Mouse (Mus musculus): ENCODE results near the gene Orai3. TPM values are rescaled to one million over a fixed set of nuclear protein-coding genes. Genes with fewer than 3 reads are reported as not detected.
A peak's percentile ranks its signal among the peaks of the same experiment; 100 is the strongest.

Gene Orai3
- polyA plus RNA-seq, 1 experiment from 2014 or later, result 30.7 TPM

DNA sequence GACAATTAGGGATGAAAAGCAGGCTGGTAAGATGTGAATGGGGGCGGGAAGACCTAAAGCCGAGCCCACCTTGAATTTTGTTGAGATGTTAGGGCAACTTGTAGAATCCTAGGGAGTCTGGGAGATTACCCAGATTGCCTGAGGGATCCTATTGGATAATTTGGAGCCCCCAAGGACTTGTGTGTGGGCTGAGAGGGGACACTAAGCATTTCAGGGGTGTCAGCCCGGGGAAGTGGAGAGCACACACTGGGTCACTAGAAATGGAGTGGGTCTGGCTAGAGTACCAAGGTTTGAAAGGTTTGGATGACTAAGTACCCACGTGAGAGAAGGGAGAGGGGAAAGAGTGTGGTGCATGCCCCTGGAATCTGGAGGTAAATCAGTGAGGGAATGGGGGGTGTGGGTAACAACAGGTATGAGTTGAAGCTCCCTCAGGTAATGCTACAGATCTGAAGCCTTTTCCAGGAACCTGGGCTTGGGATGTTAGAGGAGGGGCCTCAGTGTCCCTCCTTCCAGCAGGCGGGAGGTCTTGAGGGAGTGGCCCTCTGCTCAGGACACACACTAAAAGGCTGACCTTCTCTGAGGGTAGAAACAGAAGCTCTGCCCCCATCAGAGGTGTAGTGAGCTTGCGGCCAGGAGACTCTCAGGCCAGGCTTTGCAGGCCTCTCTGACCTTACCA, 21.9 kb upstream of the Orai3 start:
- Histone ChIP-seq H3K4me1 (peaks cover 21% of the 10 kb centered on the region), H3K4me2 (peak overlapping the region; percentile 89), H3K4me3 (peak overlapping the region; percentile 92), H3K9ac (peak overlapping the region; percentile 80), H3K27me3 (no peaks in the 10 kb centered on the region), H3K36me3 (peaks cover 46% of the 10 kb centered on the region), H3K27ac (peak overlapping the region; percentile 89), H3K9me3 (no peaks in the 10 kb centered on the region)
- no peak for ATAC-seq (ENCODE audit: borderline replicate concordance, extremely low read depth, low FRiP score, low TSS enrichment)
- 26% methylated on average over 6 of the region's 6 CpGs for WGBS

DNA sequence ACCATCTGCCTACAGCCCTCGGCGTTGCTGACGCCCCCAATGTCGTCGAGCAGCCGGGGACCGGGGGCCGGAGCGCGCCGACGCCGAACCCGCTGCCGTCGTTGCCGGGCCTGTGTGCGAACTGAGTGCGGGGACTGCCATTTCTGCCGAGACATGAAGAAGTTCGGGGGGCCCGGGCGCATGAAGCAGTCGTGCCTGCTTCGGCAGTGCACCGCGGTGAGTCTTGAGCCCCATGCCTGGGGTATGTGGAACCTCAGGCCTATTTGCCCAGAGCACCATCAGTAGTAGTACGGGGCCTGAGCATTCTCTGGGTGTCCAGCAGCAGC, 21.4 kb upstream of the Orai3 start:
- H3K36me3 ChIP-seq, result peaks cover 51% of the 10 kb centered on the region
- H3K9me3 ChIP-seq, result no peaks in the 10 kb centered on the region
- peak overlapping the region; percentile 89; the same call in 1 of the 2 replicates for H3K4me2 ChIP-seq
- H3K27me3 ChIP-seq, result no peaks in the 10 kb centered on the region
- 87% methylated on average over 28 of the region's 28 CpGs for WGBS
- H3K27ac ChIP-seq, result no peak overlapping the region
- peak overlapping the region; percentile 92; the same call in 1 of the 2 replicates for H3K4me3 ChIP-seq
- H3K9ac ChIP-seq, result 0 out of 2 replicates have a peak overlapping the region, but pooled peaks have one; percentile 80
- peaks cover 21% of the 10 kb centered on the region for H3K4me1 ChIP-seq
- no peak for ATAC-seq (ENCODE audit: borderline replicate concordance, extremely low read depth, low FRiP score, low TSS enrichment)

GRCm38 (mm10) chr7:127750131-127751127, 19.2 kb upstream of the Orai3 start:
- no peak overlapping the region for H3K4me2 ChIP-seq
- no peak overlapping the region for H3K4me3 ChIP-seq
- ATAC-seq (ENCODE audit: borderline replicate concordance, extremely low read depth, low FRiP score, low TSS enrichment), result no peak
- H3K9ac ChIP-seq, result no peak overlapping the region
- 84% methylated on average over 19 of the region's 19 CpGs for WGBS
- no peaks in the 10 kb centered on the region for H3K27me3 ChIP-seq
- peaks cover 64% of the 10 kb centered on the region for H3K36me3 ChIP-seq
- no peaks in the 10 kb centered on the region for H3K9me3 ChIP-seq
- H3K4me1 ChIP-seq, result peaks cover 12% of the 10 kb centered on the region
- H3K27ac ChIP-seq, result no peak overlapping the region

DNA sequence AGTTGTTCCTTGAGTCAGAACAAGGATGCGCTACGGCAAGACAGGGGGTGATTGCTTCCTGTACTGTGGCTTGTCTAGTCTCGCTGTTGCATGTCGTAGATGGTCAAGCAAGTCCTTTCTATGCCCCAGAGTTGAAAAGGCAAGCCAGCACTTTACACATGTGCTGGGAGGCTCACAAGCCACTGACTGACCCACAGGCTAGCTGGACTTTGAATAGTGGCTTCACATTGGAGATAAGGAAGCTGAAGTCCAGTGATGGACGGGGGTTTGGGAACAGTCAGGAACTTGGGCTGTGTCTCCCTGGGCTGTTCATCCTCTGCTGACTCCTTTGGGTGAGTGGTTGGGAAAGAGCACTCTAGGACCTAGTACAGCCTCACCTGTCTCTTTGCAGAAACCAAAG, 18.0 kb upstream of the Orai3 start:
- no peak for ATAC-seq (ENCODE audit: borderline replicate concordance, extremely low read depth, low FRiP score, low TSS enrichment)
- H3K4me2 ChIP-seq, result no peak overlapping the region
- H3K27me3 ChIP-seq, result no peaks in the 10 kb centered on the region
- H3K9me3 ChIP-seq, result no peaks in the 10 kb centered on the region
- no peak overlapping the region for H3K27ac ChIP-seq
- no peak overlapping the region for H3K4me3 ChIP-seq
- H3K9ac ChIP-seq, result no peak overlapping the region
- H3K36me3 ChIP-seq, result peaks cover 66% of the 10 kb centered on the region
- 87% methylated on average over 5 of the region's 5 CpGs for WGBS
- H3K4me1 ChIP-seq, result peaks cover 12% of the 10 kb centered on the region

- no peak overlapping the region for H3K27ac ChIP-seq
- no peak overlapping the region for H3K9ac ChIP-seq
- H3K4me3 ChIP-seq, result no peak overlapping the region
- 92% methylated on average over 27 of the region's 27 CpGs for WGBS
- no peak overlapping the region for H3K4me2 ChIP-seq
- H3K36me3 ChIP-seq, result peaks cover 71% of the 10 kb centered on the region
- no peaks in the 10 kb centered on the region for H3K27me3 ChIP-seq
- ATAC-seq (ENCODE audit: borderline replicate concordance, extremely low read depth, low FRiP score, low TSS enrichment), result no peak
- no peaks in the 10 kb centered on the region for H3K9me3 ChIP-seq
- peaks cover 12% of the 10 kb centered on the region for H3K4me1 ChIP-seq
Measured at GRCm38 (mm10) chr7:127752069-127752468, 17.5 kb upstream of the Orai3 start.

DNA sequence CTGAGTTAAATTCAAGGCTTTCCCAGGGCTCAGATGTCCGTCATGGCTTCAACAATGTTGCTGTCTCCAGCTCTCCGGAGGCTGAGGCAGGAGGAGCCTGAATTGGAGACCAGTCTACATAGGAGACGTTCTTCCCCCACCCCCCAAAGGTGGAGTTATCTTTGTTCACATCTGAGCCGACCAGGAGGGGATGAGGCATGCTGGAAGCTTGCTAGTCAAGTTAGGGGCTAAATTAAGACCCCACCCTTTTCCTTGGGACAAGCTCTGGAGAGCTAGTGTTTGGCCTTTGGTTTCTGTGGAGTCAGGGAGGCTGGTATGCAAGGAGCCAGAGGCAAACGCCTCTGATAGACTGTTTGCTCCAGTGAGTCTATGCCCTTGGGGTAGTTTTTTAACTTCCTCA, 16.5 kb upstream of the Orai3 start:
- Histone ChIP-seq H3K36me3 (peaks cover 79% of the 10 kb centered on the region), H3K4me2 (no peak overlapping the region), H3K4me3 (no peak overlapping the region), H3K4me1 (peaks cover 2% of the 10 kb centered on the region; the same call in 1 of the 2 replicates), H3K27me3 (no peaks in the 10 kb centered on the region), H3K9ac (no peak overlapping the region), H3K9me3 (no peaks in the 10 kb centered on the region), H3K27ac (no peak overlapping the region)
- WGBS, result 62% methylated on average over 5 of the region's 5 CpGs
- ATAC-seq (ENCODE audit: borderline replicate concordance, extremely low read depth, low FRiP score, low TSS enrichment), result no peak

DNA sequence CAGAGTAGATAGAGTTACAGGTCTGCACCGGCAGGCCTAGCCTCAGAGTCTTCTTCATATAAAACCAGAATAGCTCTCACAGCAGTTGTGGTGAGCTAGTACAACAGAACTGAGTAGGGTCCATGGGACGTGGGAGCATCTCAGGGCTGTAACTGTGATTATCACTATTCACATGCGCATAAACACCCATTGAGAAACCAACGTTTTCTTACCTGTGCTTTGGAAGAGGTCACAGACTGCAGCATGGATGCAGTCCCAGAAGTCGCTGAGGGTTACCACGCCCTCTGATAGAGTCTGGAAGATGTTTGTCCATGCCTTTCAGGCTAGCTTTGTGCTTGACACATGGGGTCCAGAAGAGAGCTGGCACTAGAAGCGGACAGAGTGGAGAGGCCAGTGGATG, 15.9 kb upstream of the Orai3 start:
- Histone ChIP-seq H3K27ac (no peak overlapping the region), H3K9ac (no peak overlapping the region), H3K36me3 (peaks cover 76% of the 10 kb centered on the region), H3K9me3 (no peaks in the 10 kb centered on the region), H3K4me2 (no peak overlapping the region), H3K27me3 (no peaks in the 10 kb centered on the region), H3K4me1 (no peaks in the 10 kb centered on the region), H3K4me3 (no peak overlapping the region)
- ATAC-seq (ENCODE audit: borderline replicate concordance, extremely low read depth, low FRiP score, low TSS enrichment), result no peak
- 83% methylated on average over 7 of the region's 7 CpGs for WGBS

DNA sequence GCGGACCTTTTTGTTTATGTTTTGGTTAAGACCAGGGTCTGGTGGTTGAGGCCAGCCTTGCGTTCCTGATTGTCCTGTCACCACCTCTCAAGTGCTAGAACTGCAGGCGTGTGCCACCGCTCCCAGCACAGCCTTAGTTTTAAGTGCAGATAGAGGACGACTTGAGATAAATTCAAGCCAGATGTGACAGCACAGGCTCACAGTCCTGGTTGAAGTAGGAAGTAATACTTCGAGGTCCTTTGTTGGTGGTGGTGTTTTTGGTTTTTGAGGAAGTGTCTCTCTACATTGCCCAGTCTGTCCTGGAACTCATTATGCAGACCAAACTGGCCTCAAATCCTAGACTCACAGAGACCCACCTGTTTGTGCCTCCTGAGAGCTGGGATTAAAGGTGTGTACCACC, 9.9 kb upstream of the Orai3 start:
- no peak overlapping the region for H3K4me2 ChIP-seq
- H3K36me3 ChIP-seq, result peaks cover 45% of the 10 kb centered on the region

GRCm38 (mm10) chr7:127760478-127760877, 9.1 kb upstream of the Orai3 start:
- no peaks in the 10 kb centered on the region for H3K9me3 ChIP-seq
- H3K27ac ChIP-seq, result no peak overlapping the region
- H3K9ac ChIP-seq, result no peak overlapping the region
- WGBS, result 75% methylated on average over 3 of the region's 3 CpGs
- no peak for ATAC-seq (ENCODE audit: borderline replicate concordance, extremely low read depth, low FRiP score, low TSS enrichment)
- no peaks in the 10 kb centered on the region for H3K27me3 ChIP-seq
- peaks cover 51% of the 10 kb centered on the region for H3K36me3 ChIP-seq
- 0 out of 2 replicates have a peak, but pooled peaks cover 3% of the 10 kb centered on the region for H3K4me1 ChIP-seq
- no peak overlapping the region for H3K4me2 ChIP-seq
- H3K4me3 ChIP-seq, result no peak overlapping the region

More for the DNA sequence above, 9.9 kb upstream of the Orai3 start:
- Histone ChIP-seq H3K27me3 (no peaks in the 10 kb centered on the region), H3K4me3 (no peak overlapping the region), H3K9ac (no peak overlapping the region), H3K4me1 (0 out of 2 replicates have a peak, but pooled peaks cover 3% of the 10 kb centered on the region), H3K27ac (no peak overlapping the region), H3K9me3 (no peaks in the 10 kb centered on the region)
- 46% methylated on average over 6 of the region's 6 CpGs for WGBS
- no peak for ATAC-seq (ENCODE audit: borderline replicate concordance, extremely low read depth, low FRiP score, low TSS enrichment)

DNA sequence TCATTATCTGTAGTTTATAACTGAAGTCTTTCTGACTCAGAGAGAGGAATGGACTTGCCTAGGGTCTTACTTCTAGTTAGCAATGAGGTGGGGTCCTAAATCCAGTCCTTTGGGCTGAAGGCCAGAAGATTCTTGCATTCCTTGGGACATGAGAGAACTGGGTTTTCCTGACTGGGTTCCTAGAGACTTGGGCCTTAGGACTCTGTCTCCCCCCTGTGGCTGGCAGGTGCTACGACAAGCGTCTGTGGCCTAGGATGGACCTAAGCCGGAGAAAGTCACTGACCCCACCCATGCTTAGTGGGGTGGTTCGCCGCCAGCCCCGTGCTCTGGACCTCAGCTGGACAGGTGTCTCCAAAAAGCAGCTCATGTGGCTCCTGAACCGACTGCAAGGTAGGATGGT, 8.6 kb upstream of the Orai3 start:
- no peak overlapping the region for H3K9ac ChIP-seq
- no peak overlapping the region for H3K4me3 ChIP-seq
- H3K4me2 ChIP-seq, result no peak overlapping the region
- ATAC-seq (ENCODE audit: borderline replicate concordance, extremely low read depth, low FRiP score, low TSS enrichment), result 0 out of 2 replicates have a peak, but pooled peaks have one; percentile 53
- 0 out of 2 replicates have a peak, but pooled peaks cover 3% of the 10 kb centered on the region for H3K4me1 ChIP-seq
- H3K27me3 ChIP-seq, result no peaks in the 10 kb centered on the region
- 30% methylated on average over 7 of the region's 7 CpGs for WGBS
- no peaks in the 10 kb centered on the region for H3K9me3 ChIP-seq
- no peak overlapping the region for H3K27ac ChIP-seq
- peaks cover 57% of the 10 kb centered on the region for H3K36me3 ChIP-seq

DNA sequence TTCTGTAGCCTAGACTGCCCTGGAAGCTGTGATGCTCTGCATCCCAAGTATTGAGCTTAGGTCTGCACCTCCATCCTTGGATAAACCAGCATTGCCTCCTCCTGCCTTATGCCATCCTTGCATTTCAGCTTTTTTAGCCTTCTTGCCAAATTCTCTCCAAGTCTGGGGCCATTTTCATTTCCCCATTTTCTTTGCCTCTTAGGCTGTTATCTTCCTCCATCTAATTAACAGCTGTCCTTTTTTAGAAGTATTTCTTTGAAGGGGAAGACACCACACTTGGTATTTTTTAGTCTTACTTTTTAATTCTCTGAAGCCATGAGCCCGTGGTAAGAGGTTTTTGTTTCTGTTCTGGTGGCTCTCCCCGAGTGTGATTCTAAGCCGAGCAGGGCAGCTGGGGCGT, 6.0 kb upstream of the Orai3 start:
- H3K9me3 ChIP-seq, result no peaks in the 10 kb centered on the region
- H3K36me3 ChIP-seq, result peaks cover 57% of the 10 kb centered on the region
- H3K4me1 ChIP-seq, result peaks cover 8% of the 10 kb centered on the region
- ATAC-seq (ENCODE audit: borderline replicate concordance, extremely low read depth, low FRiP score, low TSS enrichment), result no peak
- 87% methylated on average over 4 of the region's 4 CpGs for WGBS
- no peak overlapping the region for H3K4me3 ChIP-seq
- H3K9ac ChIP-seq, result no peak overlapping the region
- H3K27ac ChIP-seq, result no peak overlapping the region
- H3K4me2 ChIP-seq, result no peak overlapping the region
- H3K27me3 ChIP-seq, result no peaks in the 10 kb centered on the region

- peaks cover 52% of the 10 kb centered on the region for H3K36me3 ChIP-seq
- no peak for ATAC-seq (ENCODE audit: borderline replicate concordance, extremely low read depth, low FRiP score, low TSS enrichment)
Measured at GRCm38 (mm10) chr7:127765756-127766155, 3.9 kb upstream of the Orai3 start.

More at GRCm38 (mm10) chr7:127765756-127766155, 3.9 kb upstream of the Orai3 start:
- H3K4me1 ChIP-seq, result peaks cover 11% of the 10 kb centered on the region
- no peak overlapping the region for H3K4me3 ChIP-seq
- H3K4me2 ChIP-seq, result no peak overlapping the region
- H3K27ac ChIP-seq, result no peak overlapping the region
- H3K27me3 ChIP-seq, result no peaks in the 10 kb centered on the region
- H3K9ac ChIP-seq, result no peak overlapping the region
- no peaks in the 10 kb centered on the region for H3K9me3 ChIP-seq
- 89% methylated on average over 2 of the region's 2 CpGs for WGBS
